Mouse (Mus musculus) spleen, adult 2 months (tissue): ENCODE results near the gene Sh3d19. TPM values are rescaled to one million over a fixed set of nuclear protein-coding genes. Genes with fewer than 3 reads are reported as not detected.

Experiments used
- DNase-seq, 2 experiments: peaks; one replicate each; pipeline versions ENCODE4 v3.0.0 to v3.0.0-alpha.2; 2012 to 2021; ENCODE audit warnings: low spot score in 2 of 2, low read depth in 1 of 2
- H3K27ac ChIP-seq: fragments of 200-500 bp; 2 replicates; pipeline ENCODE4 v1.5.1; 2012; ENCODE audit warnings: low read length, inconsistent platforms; ENCODE audit not compliant: insufficient read depth
- H3K27me3 ChIP-seq: fragments of 200-500 bp; 2 replicates; pipeline ENCODE4 v1.6.1; 2012; ENCODE audit warnings: mild to moderate bottlenecking, moderate library complexity, low read length, inconsistent platforms; ENCODE audit not compliant: control insufficient read depth, insufficient read depth
- H3K36me3 ChIP-seq: fragments of 200-500 bp; 2 replicates; pipeline ENCODE4 v1.6.1; 2012; ENCODE audit warnings: mild to moderate bottlenecking, low read length, inconsistent platforms; ENCODE audit not compliant: control insufficient read depth, insufficient read depth
- H3K4me1 ChIP-seq: fragments of 200-500 bp; 2 replicates; pipeline ENCODE4 v1.6.1; 2011; ENCODE audit warnings: inconsistent platforms; ENCODE audit not compliant: control insufficient read depth, insufficient read depth, insufficient read length
- H3K4me3 ChIP-seq: fragments of 200-500 bp; 2 replicates; pipeline ENCODE4 v1.5.1; 2011; ENCODE audit warnings: mild to moderate bottlenecking, inconsistent platforms; ENCODE audit not compliant: insufficient read depth, insufficient read length; ENCODE audit errors: extremely low read depth
- CTCF ChIP-seq: fragments of 200-500 bp; IDR thresholded peaks from 2 replicates; pipeline ENCODE4 v1.5.1; 2011; ENCODE audit warnings: mild to moderate bottlenecking, inconsistent platforms; ENCODE audit not compliant: insufficient read depth, insufficient read length, insufficient replicate concordance; ENCODE audit errors: extremely low read depth
- POLR2A ChIP-seq: fragments of 200-500 bp; IDR thresholded peaks from 2 replicates; pipeline ENCODE4 v1.6.1; 2011; ENCODE audit warnings: low read depth, low read length, inconsistent platforms
- WGBS: fragments of 180-500 bp; shearing (Covaris S2); methylation state at CpG from one replicate; pipeline ENCODE4 v1.1.7; 2018; 5-methylcytosine and 5-hydroxymethylcytosine counted together
- polyA plus RNA-seq: library from polyadenylated mRNA; depleted of rRNA; stranded (reverse); fragments of >200 nt; gene quantifications from 2 replicates; pipeline ENCODE4 v1.2.3, GENCODE M21; 2012

The Sh3d19 gene
- polyA plus RNA-seq, 1 experiment = 5.6 TPM

- DNase-seq = no peak
- Histone ChIP-seq H3K4me3 (no peak overlapping the region), H3K4me1 (no peaks in the 10 kb centered on the region), H3K36me3 (no peaks in the 10 kb centered on the region), H3K27ac (no peak overlapping the region), H3K27me3 (no peaks in the 10 kb centered on the region)
- no peak for TF ChIP-seq CTCF
- no peak for TF ChIP-seq POLR2A
- WGBS = 89% methylated on average over 5 of the region's 5 CpGs
Observed at GRCm38 (mm10) chr3:85955704-85956103, 15.2 kb upstream of the Sh3d19 start.

- no peak for DNase-seq
- no peak overlapping the region for H3K4me3 ChIP-seq
- TF ChIP-seq CTCF (no peak), POLR2A (no peak)
- H3K27me3 ChIP-seq = no peaks in the 10 kb centered on the region
- no peaks in the 10 kb centered on the region for H3K36me3 ChIP-seq
- WGBS = 92% methylated on average over 1 of the region's 1 CpGs
- no peaks in the 10 kb centered on the region for H3K4me1 ChIP-seq
- H3K27ac ChIP-seq = no peak overlapping the region
Observed at GRCm38 (mm10) chr3:85959669-85960068, 11.2 kb upstream of the Sh3d19 start.

GRCm38 (mm10) chr3:85961134-85961533 is 9.8 kb upstream of the Sh3d19 start:
- DNase-seq = no peak
- H3K4me3 ChIP-seq = no peak overlapping the region
- 75% methylated on average over 5 of the region's 5 CpGs for WGBS
- no peaks in the 10 kb centered on the region for H3K4me1 ChIP-seq
- no peak for TF ChIP-seq CTCF
- TF ChIP-seq POLR2A = no peak
- H3K27me3 ChIP-seq = no peaks in the 10 kb centered on the region
- H3K27ac ChIP-seq = no peak overlapping the region
- H3K36me3 ChIP-seq = no peaks in the 10 kb centered on the region

- TF ChIP-seq CTCF = no peak
- no peak for TF ChIP-seq POLR2A
- Histone ChIP-seq H3K27me3 (no peaks in the 10 kb centered on the region), H3K27ac (no peak overlapping the region), H3K4me3 (no peak overlapping the region), H3K4me1 (no peaks in the 10 kb centered on the region), H3K36me3 (no peaks in the 10 kb centered on the region)
- WGBS = 84% methylated on average over 4 of the region's 4 CpGs
- no peak for DNase-seq
Observed at GRCm38 (mm10) chr3:85965479-85965878, 5.4 kb upstream of the Sh3d19 start.

GRCm38 (mm10) chr3:85969040-85969439 is 1.9 kb upstream of the Sh3d19 start:
- Histone ChIP-seq H3K27ac (no peak overlapping the region), H3K4me3 (no peak overlapping the region), H3K36me3 (no peaks in the 10 kb centered on the region), H3K4me1 (no peaks in the 10 kb centered on the region), H3K27me3 (peaks cover 9% of the 10 kb centered on the region; the same call in 1 of the 2 replicates)
- DNase-seq = no peak
- TF ChIP-seq CTCF (no peak), POLR2A (no peak)
- WGBS = 94% methylated on average over 8 of the region's 8 CpGs

GRCm38 (mm10) chr3:85971599-85971975 is 678 bp downstream of the Sh3d19 start:
- DNase-seq = no peak
- H3K27ac ChIP-seq = no peak overlapping the region
- peak overlapping the region; percentile 30; the same call in 1 of the 2 replicates for H3K4me3 ChIP-seq
- 12% methylated on average over 13 of the region's 13 CpGs for WGBS
- no peaks in the 10 kb centered on the region for H3K4me1 ChIP-seq
- H3K27me3 ChIP-seq = peaks cover 9% of the 10 kb centered on the region; the same call in 1 of the 2 replicates
- TF ChIP-seq POLR2A (no peak), CTCF (no peak)
- no peaks in the 10 kb centered on the region for H3K36me3 ChIP-seq

GRCm38 (mm10) chr3:85973376-85974140 is 2.6 kb downstream of the Sh3d19 start:
- H3K36me3 ChIP-seq = no peaks in the 10 kb centered on the region
- H3K4me3 ChIP-seq = no peak overlapping the region
- 92% methylated on average over 10 of the region's 10 CpGs for WGBS
- no peak for DNase-seq
- no peaks in the 10 kb centered on the region for H3K4me1 ChIP-seq
- no peak overlapping the region for H3K27ac ChIP-seq
- H3K27me3 ChIP-seq = peaks cover 9% of the 10 kb centered on the region; the same call in 1 of the 2 replicates
- TF ChIP-seq CTCF = no peak
- no peak for TF ChIP-seq POLR2A
